In the genomic region with DNA sequence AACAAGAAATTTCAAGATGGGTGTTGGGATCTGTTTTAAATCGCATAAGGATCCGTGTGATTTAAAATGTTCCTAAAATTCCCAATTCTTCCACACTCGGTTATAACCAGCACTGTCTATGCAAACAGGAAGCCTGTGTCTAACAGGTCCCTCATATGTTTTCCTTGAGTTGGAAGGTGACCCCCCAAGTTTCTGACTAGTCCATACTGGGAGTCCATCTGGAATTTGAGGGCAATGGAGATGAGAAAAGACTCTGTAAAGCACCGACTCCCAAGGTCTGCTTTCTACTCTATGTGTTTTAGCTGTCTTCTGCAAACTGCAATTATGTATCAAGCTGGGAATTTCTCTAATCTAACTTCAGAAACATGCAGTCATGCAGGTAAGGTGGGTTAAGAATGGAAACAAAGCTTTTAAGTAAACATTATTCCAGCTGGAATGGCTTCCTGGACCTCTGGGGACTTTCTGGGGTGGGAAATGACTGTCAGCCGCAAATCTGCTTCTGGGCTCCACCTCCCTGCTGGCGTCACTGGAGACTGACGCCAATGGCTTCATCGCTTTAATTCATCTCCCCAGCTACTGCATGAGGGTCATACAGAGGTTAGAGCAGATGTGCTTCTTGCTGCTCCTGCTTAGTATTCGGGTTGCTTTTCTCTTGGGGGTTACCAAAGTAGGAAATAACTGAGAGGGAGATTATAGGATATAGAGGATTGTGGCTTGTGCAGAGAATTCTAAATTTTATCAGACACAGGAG, we compare ENCODE assay signal across 8 mouse cellular contexts. TPM values are rescaled to one million over a fixed set of nuclear protein-coding genes. Genes with fewer than 3 reads are reported as not detected.
A peak's percentile ranks its signal among the peaks of the same experiment; 100 is the strongest.
DNase-seq lines count a peak whose midpoint lies in the region.

No protein-coding gene starts in this region.

- no peak overlapping the region for H3K4me3 ChIP-seq in heart, embryonic 10.5 days

- H3K36me3 ChIP-seq in heart, embryonic 10.5 days: no peaks in the 10 kb centered on the region

- H3K27ac ChIP-seq in heart, embryonic 10.5 days: peak overlapping the region; percentile 42; the same call in 1 of the 2 replicates

- H3K9me3 ChIP-seq in heart, embryonic 10.5 days: no peaks in the 10 kb centered on the region

- peak; percentile 35 for DNase-seq in ovary, adult 18-20 months (ENCODE audit: low spot score)
- DNase-seq in ovary, postnatal 10 days (ENCODE audit: low spot score): no peak
- DNase-seq in heart, embryonic 10.5 days (ENCODE audit: low spot score): no peak
- peak; percentile 67 for DNase-seq in kidney, postnatal 10 days
- peak; percentile 22 for DNase-seq in retina, adult 2 months (ENCODE audit: low read depth, low spot score)
- no peak for DNase-seq in spleen, postnatal 36 days (ENCODE audit: low spot score in 2 of 2)
- no peak for DNase-seq in right cerebral cortex, adult 18-20 months
- no peak for DNase-seq in spleen, postnatal 14 days (ENCODE audit: low spot score in 2 of 2)

- H3K27me3 ChIP-seq in heart, embryonic 10.5 days (ENCODE audit: insufficient read depth, poor library complexity, severe bottlenecking): no peaks in the 10 kb centered on the region

- peaks cover 24% of the 10 kb centered on the region for H3K4me1 ChIP-seq in heart, embryonic 10.5 days

- 40% methylated on average over 9 of the region's 9 CpGs for WGBS in heart, embryonic 10.5 days

RNA-seq across cellular contexts. Expression of a gene that starts 25.7 kb away (rescaled TPM):
- polyA plus RNA-seq in heart, embryonic 10.5 days (2016; fragmentation: Nextera tagmentation; extraction: Ambion mirVana): 1.1 and 3.1 TPM in 2 replicates

Comparison
In these comparisons a context has a peak if more than half of its experiments do, and no peak if none do; other contexts are left out.
1. DNase-seq: peak in ovary, adult 18-20 months (single experiment), kidney, postnatal 10 days (single experiment) and retina, adult 2 months (single experiment); none in ovary, postnatal 10 days (single experiment), heart, embryonic 10.5 days (single experiment), spleen, postnatal 36 days (0 of 2), right cerebral cortex, adult 18-20 months (single experiment) and spleen, postnatal 14 days (0 of 2).